Mouse (Mus musculus) MEL (cell line): ENCODE measurements at regions not wholly inside any gene's neighbourhood (a gene's known extent, or its start where the extent isn't known, plus 50 kb on each side); places are given as distances from the start of the nearest gene placed in this dataset.

Source experiments
- DNase-seq: peaks from one replicate; pipeline ENCODE4 v3.0.0; 2011; ENCODE audit warnings: low read depth, low spot score
- H3K27ac ChIP-seq: 2 replicates; pipeline ENCODE4 v1.5.1; 2012; ENCODE audit warnings: low read depth, mild to moderate bottlenecking, control low read depth, low read length, moderate library complexity; ENCODE audit not compliant: control insufficient read depth
- H3K27me3 ChIP-seq, 2 experiments: fragments of 150-350 bp in 1 of 2; sonication (generic) in 1 of 2; 2 replicates each; pipeline ENCODE4 v1.6.1; 2012; ENCODE audit warnings: low read length in 2 of 2, mild to moderate bottlenecking in 2 of 2, improper control_type of control experiment in 1 of 2, moderate library complexity in 1 of 2; ENCODE audit not compliant: insufficient read depth in 2 of 2, control insufficient read depth in 1 of 2
- H3K36me3 ChIP-seq, 2 experiments: 2 replicates each; pipeline ENCODE4 v1.6.1; 2012 to 2014; ENCODE audit warnings: low read length in 2 of 2, improper control_type of control experiment in 1 of 2, inconsistent platforms in 1 of 2, mild to moderate bottlenecking in 1 of 2; ENCODE audit not compliant: insufficient read depth in 2 of 2, control insufficient read depth in 1 of 2
- H3K4me1 ChIP-seq, 2 experiments: fragments of 150-350 bp in 1 of 2; sonication (generic) in 1 of 2; 2 replicates each; pipeline ENCODE4 v1.6.1; 2012; ENCODE audit warnings: low read length in 2 of 2, improper control_type of control experiment in 1 of 2, mild to moderate bottlenecking in 1 of 2; ENCODE audit not compliant: insufficient read depth in 2 of 2, control insufficient read depth in 1 of 2
- H3K4me3 ChIP-seq, 2 experiments: fragments of 150-350 bp in 1 of 2; sonication (generic) in 1 of 2; 2 replicates each; pipeline ENCODE4 v1.5.1; 2012; ENCODE audit warnings: low read depth in 2 of 2, low read length in 2 of 2, mild to moderate bottlenecking in 2 of 2, moderate library complexity in 2 of 2, control low read depth in 1 of 2, improper control_type of control experiment in 1 of 2; ENCODE audit not compliant: control insufficient read depth in 1 of 2, insufficient read depth in 1 of 2
- H3K79me2 ChIP-seq: 2 replicates; pipeline ENCODE4 v1.6.1; 2012; ENCODE audit warnings: mild to moderate bottlenecking, low read length, moderate library complexity; ENCODE audit not compliant: control insufficient read depth, poor library complexity, insufficient read depth
- H3K9ac ChIP-seq: 2 replicates; pipeline ENCODE4 v1.6.1; 2012; ENCODE audit warnings: low read depth, mild to moderate bottlenecking, control low read depth, low read length, moderate library complexity; ENCODE audit not compliant: control insufficient read depth, poor library complexity, severe bottlenecking
- H3K9me3 ChIP-seq: fragments of 150-350 bp; sonication (generic); replicated peaks from 2 replicates; pipeline ENCODE4 v1.6.1; 2012; ENCODE audit warnings: mild to moderate bottlenecking, low read length, improper control_type of control experiment, moderate library complexity; ENCODE audit not compliant: insufficient read depth
- CHD2 ChIP-seq: IDR thresholded peaks from 2 replicates; pipeline ENCODE4 v1.6.1; 2011; ENCODE audit warnings: low read length, improper control_type of control experiment
- E2F4 ChIP-seq: IDR thresholded peaks from 2 replicates; pipeline ENCODE4 v1.6.1; 2011; ENCODE audit warnings: low read depth, low read length, improper control_type of control experiment, borderline replicate concordance
- ELF1 ChIP-seq: IDR thresholded peaks from 2 replicates; pipeline ENCODE4 v1.6.1; 2014; ENCODE audit warnings: low read depth, mild to moderate bottlenecking, inconsistent platforms, low read length, improper control_type of control experiment, moderate library complexity
- GATA1 ChIP-seq: IDR thresholded peaks from 2 replicates; pipeline ENCODE4 v1.6.1; 2011; ENCODE audit warnings: low read depth, low read length, improper control_type of control experiment
- JUND ChIP-seq: IDR thresholded peaks from 2 replicates; pipeline ENCODE4 v1.6.1; 2011; ENCODE audit warnings: low read depth, mild to moderate bottlenecking, improper control_type of control experiment, low read length
- KAT2A ChIP-seq: conservative IDR thresholded peaks from 2 replicates; pipeline ENCODE4 v1.6.1; 2012; ENCODE audit warnings: low read depth, low read length, improper control_type of control experiment, inconsistent platforms
- MAFK ChIP-seq: IDR thresholded peaks from 2 replicates; pipeline ENCODE4 v1.6.1; 2011; ENCODE audit warnings: low read depth, mild to moderate bottlenecking, low read length, improper control_type of control experiment, borderline replicate concordance
- MAX ChIP-seq: IDR thresholded peaks from 2 replicates; pipeline ENCODE4 v1.6.1; 2011; ENCODE audit warnings: low read length, improper control_type of control experiment
- MAZ ChIP-seq: IDR thresholded peaks from 2 replicates; pipeline ENCODE4 v1.6.1; 2012; ENCODE audit warnings: low read depth, mild to moderate bottlenecking, inconsistent platforms, low read length, improper control_type of control experiment
- MEF2A ChIP-seq: IDR thresholded peaks from 2 replicates; pipeline ENCODE4 v1.6.1; 2014; ENCODE audit warnings: low read depth, mild to moderate bottlenecking, inconsistent platforms, low read length, improper control_type of control experiment; ENCODE audit not compliant: poor library complexity, insufficient replicate concordance, severe bottlenecking; ENCODE audit errors: extremely low read depth
- MXI1 ChIP-seq: IDR thresholded peaks from 2 replicates; pipeline ENCODE4 v1.6.1; 2011; ENCODE audit warnings: mild to moderate bottlenecking, low read depth, low read length, improper control_type of control experiment
- MYB ChIP-seq: IDR thresholded peaks from 2 replicates; pipeline ENCODE4 v1.6.1; 2011; ENCODE audit warnings: mild to moderate bottlenecking, low read depth, low read length, improper control_type of control experiment
- NRF1 ChIP-seq: IDR thresholded peaks from 2 replicates; pipeline ENCODE4 v1.6.1; 2014; ENCODE audit warnings: low read depth, mild to moderate bottlenecking, inconsistent platforms, low read length, improper control_type of control experiment, moderate library complexity; ENCODE audit not compliant: poor library complexity, insufficient read depth, severe bottlenecking
- POLR2AphosphoS2 ChIP-seq: IDR thresholded peaks from 2 replicates; pipeline ENCODE4 v1.6.1; 2011; ENCODE audit warnings: low read length, improper control_type of control experiment
- POLR2AphosphoS5 ChIP-seq: IDR thresholded peaks from 2 replicates; pipeline ENCODE4 v1.6.1; 2012; ENCODE audit warnings: low read depth, borderline replicate concordance, mild to moderate bottlenecking, inconsistent platforms, low read length, moderate library complexity, mixed read lengths
- RAD21 ChIP-seq: IDR thresholded peaks from 2 replicates; pipeline ENCODE4 v1.6.1; 2011; ENCODE audit warnings: mild to moderate bottlenecking, low read depth, low read length, improper control_type of control experiment
- SIN3A ChIP-seq: IDR thresholded peaks from 2 replicates; pipeline ENCODE4 v1.6.1; 2012; ENCODE audit warnings: low read length, improper control_type of control experiment, inconsistent platforms
- TBP ChIP-seq: IDR thresholded peaks from 2 replicates; pipeline ENCODE4 v1.8.0; 2011; ENCODE audit warnings: low read depth, low read length, improper control_type of control experiment
- UBTF ChIP-seq: IDR thresholded peaks from 2 replicates; pipeline ENCODE4 v1.6.1; 2012; ENCODE audit warnings: low read depth, mild to moderate bottlenecking, inconsistent platforms, low read length, improper control_type of control experiment, moderate library complexity, borderline replicate concordance; ENCODE audit not compliant: insufficient read depth
- ZC3H11A ChIP-seq: IDR thresholded peaks from 2 replicates; pipeline ENCODE4 v1.6.1; 2012; ENCODE audit warnings: low read depth, mild to moderate bottlenecking, inconsistent platforms, low read length, improper control_type of control experiment
- ZKSCAN1 ChIP-seq: IDR thresholded peaks from 2 replicates; pipeline ENCODE4 v1.6.1; 2012; ENCODE audit warnings: low read depth, mild to moderate bottlenecking, inconsistent platforms, low read length, improper control_type of control experiment, moderate library complexity
- ZMIZ1 ChIP-seq: IDR thresholded peaks from 2 replicates; pipeline ENCODE4 v1.6.1; 2012; ENCODE audit warnings: low read depth, mild to moderate bottlenecking, inconsistent platforms, low read length, improper control_type of control experiment, moderate library complexity
- ZNF384 ChIP-seq: IDR thresholded peaks from 2 replicates; pipeline ENCODE4 v1.6.1; 2012; ENCODE audit warnings: low read depth, mild to moderate bottlenecking, inconsistent platforms, low read length, improper control_type of control experiment

GRCm38 (mm10) chr11:79881812-79882211 is 80.4 kb downstream of the Utp6 start:
- no peak overlapping the region for H3K27ac ChIP-seq
- no peaks in the 10 kb centered on the region for H3K79me2 ChIP-seq
- H3K4me3 ChIP-seq = no peak overlapping the region
- no peaks in the 10 kb centered on the region for H3K9me3 ChIP-seq
- H3K36me3 ChIP-seq = peaks cover 0 to 9% of the 10 kb centered on the region in 2 experiments; a peak in 2 of 4 replicates
- peaks cover 0 to 2% of the 10 kb centered on the region in 2 experiments; a peak in 1 of 4 replicates for H3K27me3 ChIP-seq
- H3K9ac ChIP-seq = no peak overlapping the region
- no peak for TF ChIP-seq ZMIZ1
- TF ChIP-seq MXI1 = no peak
- no peak for TF ChIP-seq E2F4
- TF ChIP-seq MAFK = no peak
- TF ChIP-seq UBTF = no peak
- TF ChIP-seq ZKSCAN1 = no peak
- TF ChIP-seq MEF2A = no peak
- no peak for TF ChIP-seq ELF1
- TF ChIP-seq MYB = no peak
- no peak for TF ChIP-seq POLR2AphosphoS5
- TF ChIP-seq KAT2A = no peak
- no peak for DNase-seq
- H3K4me1 ChIP-seq = peaks cover 4 to 11% of the 10 kb centered on the region in 2 experiments; a peak in 3 of 4 replicates

- no peak for DNase-seq
- Histone ChIP-seq H3K4me3 (no peak overlapping the region), H3K27ac (no peak overlapping the region), H3K36me3 (no peaks in the 10 kb centered on the region), H3K27me3 (peaks cover 0 to 2% of the 10 kb centered on the region in 2 experiments; a peak in 1 of 4 replicates), H3K9me3 (no peaks in the 10 kb centered on the region), H3K4me1 (no peaks in the 10 kb centered on the region), H3K9ac (no peak overlapping the region), H3K79me2 (no peaks in the 10 kb centered on the region)
- TF ChIP-seq JUND = no peak
- TF ChIP-seq ZNF384 = no peak
- no peak for TF ChIP-seq GATA1
- no peak for TF ChIP-seq TBP
- TF ChIP-seq, all 39 proteins: peak for 0
Observed at GRCm38 (mm10) chr11:79878091-79878490, 84.1 kb downstream of the Utp6 start.

- Histone ChIP-seq H3K79me2 (no peaks in the 10 kb centered on the region), H3K36me3 (no peaks in the 10 kb centered on the region), H3K9me3 (no peaks in the 10 kb centered on the region), H3K4me3 (no peak overlapping the region), H3K27me3 (no peaks in the 10 kb centered on the region), H3K9ac (no peak overlapping the region), H3K4me1 (no peaks in the 10 kb centered on the region), H3K27ac (no peak overlapping the region)
- no peak for TF ChIP-seq CHD2
- no peak for TF ChIP-seq RAD21
- TF ChIP-seq SIN3A = no peak
- no peak for TF ChIP-seq MAX
- TF ChIP-seq JUND = no peak
- no peak for TF ChIP-seq POLR2AphosphoS2
- TF ChIP-seq NRF1 = no peak
- no peak for TF ChIP-seq MYB
- TF ChIP-seq ZMIZ1 = no peak
- TF ChIP-seq ZC3H11A = no peak
- TF ChIP-seq MAZ = no peak
- DNase-seq = no peak
Observed at GRCm38 (mm10) chr11:79877184-79877745, 84.9 kb downstream of the Utp6 start.
